Mouse (Mus musculus) frontal cortex, adult 2 months (tissue): Measurements from ENCODE around the gene Gast. TPM values are rescaled to one million over a fixed set of nuclear protein-coding genes. Genes with fewer than 3 reads are reported as not detected.
"Not testable (repeated sequence)": the region's sequence is repeated elsewhere in the genome, so short reads cannot be mapped to it uniquely, and the experiment has no call there.

Experiments
- DNase-seq, 2 experiments: peaks; one replicate each; pipeline ENCODE4 v3.0.0; 2022; ENCODE audit warnings: low spot score in 1 of 2; ENCODE audit errors: extremely low spot score in 1 of 2
- polyA plus RNA-seq: library from polyadenylated mRNA; depleted of rRNA; stranded (reverse); fragments of >200 nt; gene quantifications from 2 replicates; pipeline ENCODE4 v1.2.3, GENCODE M21; 2012

Gene Gast
- polyA plus RNA-seq, 1 experiment, result not detected

DNA sequence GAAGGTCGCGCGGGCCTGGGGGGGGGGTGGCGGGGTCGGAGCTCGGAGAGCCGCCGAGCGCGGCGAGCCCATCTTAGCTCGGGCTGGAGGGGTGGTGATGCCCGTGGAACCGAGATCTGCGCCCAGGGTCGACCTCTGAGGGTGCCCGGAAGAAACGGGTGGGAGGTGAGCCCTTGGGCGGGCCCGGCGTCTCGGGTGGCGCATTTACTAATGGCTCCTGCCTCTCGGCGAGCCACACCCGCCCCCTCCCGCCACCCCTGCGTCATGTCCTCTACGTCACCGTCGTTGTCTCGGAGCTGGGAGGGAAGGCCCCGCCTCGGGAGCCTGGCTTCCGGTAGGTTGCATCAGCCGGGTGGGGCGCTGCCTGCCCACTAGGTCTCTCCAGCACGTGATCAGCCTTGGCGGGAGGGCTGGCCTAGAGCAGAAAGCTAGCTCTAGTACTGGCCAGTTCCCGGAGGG lies 14.0 kb upstream of the Gast start:
- DNase-seq, result peak; percentile 92 to 94

DNA sequence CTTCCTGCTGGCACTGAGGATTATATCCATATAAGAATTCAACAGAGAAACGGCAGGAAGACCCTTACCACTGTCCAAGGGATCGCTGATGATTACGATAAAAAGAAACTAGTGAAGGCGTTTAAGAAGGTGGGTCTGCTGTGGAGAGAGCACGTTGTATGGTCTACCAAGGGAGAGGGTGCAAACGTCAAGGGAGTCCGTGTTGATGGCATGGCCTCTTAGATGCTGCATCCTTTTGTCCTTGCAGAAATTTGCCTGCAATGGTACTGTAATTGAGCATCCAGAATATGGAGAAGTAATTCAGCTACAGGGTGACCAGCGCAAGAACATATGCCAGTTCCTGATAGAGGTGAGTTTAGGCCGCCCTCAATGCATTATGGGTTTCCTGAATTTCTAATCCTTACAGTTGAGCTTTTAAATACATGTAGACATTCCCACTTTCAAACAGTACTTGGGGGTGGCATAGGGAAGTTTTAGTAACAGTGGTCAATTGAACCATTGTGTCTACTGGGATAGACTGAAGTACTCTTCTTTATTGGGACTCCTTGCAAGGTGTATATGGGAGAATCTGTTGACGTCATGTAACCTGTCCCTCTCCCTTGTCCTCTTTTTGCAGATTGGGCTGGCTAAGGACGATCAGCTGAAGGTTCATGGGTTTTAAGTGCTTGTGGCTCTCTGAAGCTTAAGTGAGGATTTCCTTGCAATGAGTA lies 13.4 kb upstream of the Gast start:
- DNase-seq, result not testable (repeated sequence)

GRCm38 (mm10) chr11:100321479-100322305 lies 12.5 kb upstream of the Gast start:
- not testable (repeated sequence) for DNase-seq

DNA sequence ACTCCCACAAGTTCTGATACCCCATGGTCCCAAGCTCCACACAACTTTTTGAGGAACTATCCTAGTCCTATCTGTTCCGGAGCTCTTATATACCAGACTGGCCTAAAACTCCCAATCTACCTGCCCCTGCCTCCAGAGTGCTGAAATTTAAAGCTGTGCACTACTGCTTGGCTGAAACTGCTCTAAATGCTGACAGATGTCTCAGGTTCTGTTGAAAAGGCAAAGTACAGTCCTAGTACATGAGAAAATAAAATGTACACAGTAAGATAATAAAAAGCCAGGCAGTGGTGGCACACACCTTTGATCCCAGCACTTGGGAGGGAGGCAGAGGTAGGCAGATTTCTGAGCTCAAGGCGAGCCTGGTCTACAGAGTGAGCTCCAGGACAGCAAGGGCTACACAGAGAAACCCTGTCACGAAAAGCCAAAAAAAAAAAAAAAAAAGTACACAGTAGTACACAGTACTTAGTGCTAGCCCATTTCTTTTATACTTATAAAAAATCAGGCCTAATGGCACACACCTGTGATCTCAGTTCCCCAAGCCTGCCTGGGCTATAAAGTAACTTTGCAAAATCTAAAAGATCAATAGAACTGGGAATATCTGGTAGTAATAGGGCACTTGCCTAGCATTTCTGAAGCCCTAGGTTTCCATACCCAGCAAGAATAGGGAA lies 11.5 kb upstream of the Gast start:
- DNase-seq, result no peak

DNA sequence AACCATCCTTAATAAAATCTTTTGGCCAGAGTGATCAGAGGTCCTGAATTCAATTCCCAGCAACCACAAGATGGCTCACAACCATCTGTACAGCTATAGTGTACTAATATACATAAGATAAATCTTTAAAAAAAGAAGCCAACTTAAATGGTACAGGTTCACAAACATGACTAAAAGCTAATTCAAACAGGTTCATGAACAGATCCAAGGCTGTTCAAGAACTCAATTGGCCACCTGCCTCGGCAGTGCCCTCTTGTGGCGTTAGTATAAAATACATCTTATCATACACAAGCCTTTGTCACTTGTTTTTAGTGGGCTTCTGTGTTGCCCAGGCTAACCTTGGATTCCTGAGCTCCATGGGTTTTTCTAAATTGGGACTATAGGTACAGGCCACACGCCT lies 10.6 kb upstream of the Gast start:
- DNase-seq, result peak in 1 of 2 experiments; percentile 79

- DNase-seq, result no peak
These were observed 9.1 kb upstream of the Gast start for GRCm38 (mm10) chr11:100325062-100325629.

DNA sequence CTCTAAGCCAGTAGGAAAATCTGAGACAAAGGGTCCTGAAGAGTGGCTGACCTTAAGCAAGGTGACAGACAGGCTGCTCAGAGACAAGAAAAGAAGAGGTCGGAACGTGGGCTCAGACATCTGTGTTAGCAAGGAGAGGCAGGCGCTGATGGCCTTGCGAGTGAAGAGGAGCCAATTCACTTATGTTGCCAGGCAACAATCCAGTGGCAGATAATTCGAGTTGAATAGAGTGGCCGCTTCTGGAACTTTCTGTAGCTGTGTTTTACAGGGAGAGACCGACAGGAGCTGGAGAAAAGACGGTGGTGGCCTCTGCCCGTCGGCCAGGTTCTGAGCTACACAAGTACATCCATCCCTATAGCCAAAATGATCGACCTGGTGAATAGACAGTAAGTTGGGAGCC lies 6.9 kb upstream of the Gast start:
- DNase-seq, result no peak

DNA sequence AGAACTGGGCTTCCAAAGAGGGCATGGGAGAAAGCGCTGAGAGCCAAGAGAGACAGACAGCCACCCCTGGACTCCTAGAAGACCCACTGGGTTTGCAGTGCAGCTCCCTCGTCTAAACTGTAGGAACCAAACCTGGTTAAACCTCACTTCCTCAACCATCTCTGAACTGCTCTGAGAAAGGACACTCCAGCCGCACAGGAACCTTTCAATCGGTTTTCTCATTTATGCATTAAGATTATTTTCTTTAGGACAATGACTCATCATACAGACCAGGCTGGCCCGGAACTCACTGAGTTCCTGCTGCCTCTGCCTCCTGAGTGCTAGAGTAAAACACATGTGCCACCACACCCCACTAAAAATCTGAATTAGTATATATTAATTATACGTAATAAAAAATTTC lies 6.4 kb upstream of the Gast start:
- DNase-seq, result no peak

GRCm38 (mm10) chr11:100330235-100330634 lies 4.0 kb upstream of the Gast start:
- DNase-seq, result no peak

GRCm38 (mm10) chr11:100330816-100331375 lies 3.3 kb upstream of the Gast start:
- not testable (repeated sequence) for DNase-seq

DNA sequence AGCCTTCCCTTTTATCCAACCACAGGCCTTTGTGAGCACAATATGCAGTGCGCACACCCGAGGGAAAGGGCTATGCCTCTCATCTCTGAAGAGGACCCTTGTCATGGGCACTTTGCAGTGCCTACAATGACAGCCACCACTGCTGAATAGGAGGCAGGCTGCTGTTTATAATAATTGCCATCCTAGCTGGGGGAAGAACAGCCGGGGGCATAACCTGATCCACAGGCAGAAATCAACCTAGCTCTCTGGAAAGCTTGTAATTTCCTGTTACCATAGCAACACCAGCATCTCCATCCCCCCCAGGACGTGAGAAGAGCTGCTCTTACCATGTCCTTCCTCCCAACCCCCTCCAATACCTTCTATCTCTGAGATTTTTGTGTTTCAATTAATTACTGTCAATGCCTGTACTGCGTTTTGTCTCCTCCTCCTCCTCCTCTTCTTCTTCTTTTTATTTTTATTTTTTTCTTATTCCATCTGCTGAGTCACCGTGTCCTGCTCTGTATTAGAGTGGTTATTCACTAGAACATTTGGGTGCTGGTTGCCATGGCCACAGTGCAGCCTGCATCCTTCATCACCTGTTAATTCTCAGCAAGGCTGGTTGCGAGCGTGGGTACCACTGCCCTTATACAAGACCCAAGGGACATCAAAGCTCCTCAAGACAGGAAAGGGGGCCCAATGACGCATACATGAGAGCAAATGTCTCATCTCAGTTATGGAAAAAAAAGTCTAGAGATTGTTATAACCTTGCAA lies 1.3 kb upstream of the Gast start:
- DNase-seq, result peak in 1 of 2 experiments; percentile 75

DNA sequence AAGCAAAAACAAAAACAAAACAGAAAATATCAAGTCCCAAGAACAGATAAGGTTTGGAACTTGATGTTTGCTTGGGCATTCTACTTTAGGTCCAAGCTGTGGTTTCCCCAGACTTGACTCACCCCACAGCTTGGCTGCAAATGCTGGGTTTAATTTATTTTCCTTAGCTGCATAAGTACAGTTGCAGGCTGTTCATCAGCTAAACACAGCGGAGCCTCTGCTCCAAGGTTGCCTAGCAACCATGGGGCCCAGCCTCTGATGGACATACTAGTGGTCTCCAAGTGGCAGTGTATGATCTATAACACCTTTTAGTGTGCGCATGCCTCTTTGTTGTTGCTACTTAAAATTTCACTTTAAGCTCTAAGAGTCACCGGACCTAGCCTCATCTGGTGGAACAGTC lies 1.5 kb downstream of the Gast start:
- DNase-seq, result no peak

GRCm38 (mm10) chr11:100344269-100344668 lies 10.1 kb downstream of the Gast start:
- DNase-seq, result no peak

DNA sequence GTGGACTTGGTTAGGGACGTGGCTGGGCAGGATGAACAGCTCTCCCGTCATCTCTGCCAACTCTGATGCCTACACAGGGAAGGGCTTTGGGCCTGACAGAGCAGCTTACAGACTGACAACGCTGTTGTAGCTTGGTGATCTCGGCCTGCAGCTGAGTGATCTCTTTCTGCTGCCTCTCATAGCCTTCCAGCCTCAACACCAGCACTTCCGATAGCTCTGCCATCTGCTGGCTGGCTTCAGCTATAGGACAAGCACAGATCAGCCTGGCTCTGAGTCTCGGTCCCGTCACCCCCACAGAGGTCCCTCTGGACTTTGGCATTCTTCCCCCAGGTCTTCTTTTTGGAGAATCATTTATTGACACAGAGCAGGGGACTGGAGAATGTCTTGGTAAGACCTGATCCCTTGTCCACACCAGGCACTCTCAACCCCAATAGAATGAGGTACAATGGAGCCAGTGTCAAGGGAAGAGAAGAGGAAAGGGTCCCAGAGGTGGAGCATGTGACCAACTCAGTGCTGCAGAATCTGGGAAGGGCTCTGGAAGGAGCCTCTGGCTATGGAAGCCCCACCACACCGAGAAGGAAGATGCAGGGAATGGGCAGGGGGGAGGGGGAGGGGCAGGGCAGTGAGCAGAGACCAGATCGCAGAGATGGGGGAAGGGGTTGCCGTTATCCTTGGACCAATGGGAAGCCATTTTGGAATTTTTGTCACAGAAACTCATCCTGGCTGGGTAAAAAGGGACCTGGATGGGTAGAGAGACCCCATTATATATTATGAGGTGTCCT lies 18.1 kb downstream of the Gast start:
- DNase-seq, result peak in 1 of 2 experiments; percentile 56

- DNase-seq, result peak in 1 of 2 experiments; percentile 49
These were observed 21.1 kb downstream of the Gast start for GRCm38 (mm10) chr11:100355151-100355951.

DNA sequence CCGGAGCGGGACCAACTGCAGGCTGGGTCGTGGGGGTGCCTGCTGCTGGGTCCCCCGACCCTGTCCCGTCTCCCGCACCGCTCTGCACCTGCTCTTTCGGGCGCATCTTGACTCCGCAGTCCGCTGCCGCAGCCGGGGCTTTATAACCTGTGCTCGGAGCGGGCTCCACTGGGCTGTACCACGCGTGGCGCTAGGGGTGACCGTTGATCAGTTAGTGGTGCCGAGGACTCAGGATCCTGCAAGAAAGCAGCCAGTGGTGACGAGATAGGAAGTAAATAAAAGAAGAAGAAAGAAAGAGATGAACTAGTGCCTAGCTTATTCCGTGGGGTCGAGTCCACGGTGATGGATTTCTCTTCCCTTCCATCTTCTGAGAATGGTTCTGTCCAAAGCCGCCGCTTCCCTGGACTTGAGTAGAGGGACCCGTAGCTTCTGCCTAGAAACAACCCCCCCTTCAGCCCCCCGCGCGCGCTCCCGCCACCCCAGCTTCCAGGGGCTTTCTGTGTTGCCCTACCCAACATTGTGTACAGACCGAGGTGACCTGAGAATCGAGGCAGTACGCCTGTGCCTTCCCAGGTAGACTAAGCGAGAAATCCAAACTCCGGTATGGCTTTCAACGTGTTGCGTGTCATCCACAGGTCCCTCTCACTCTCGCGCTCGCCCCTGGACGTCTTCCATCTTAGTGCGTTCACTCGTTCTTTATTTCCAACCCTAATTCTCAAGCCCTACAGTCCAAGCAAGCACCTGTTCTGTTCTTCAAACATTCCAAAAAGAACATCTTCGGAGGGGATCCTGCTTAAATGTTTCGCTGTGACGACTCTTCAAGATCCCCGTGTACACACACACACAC lies 22.0 kb downstream of the Gast start, which contains the start of gene Hap1:
Gene Hap1, minus strand, starts transcription at position 157 of the 847 bp plus-strand sequence.
- DNase-seq, result peak in 1 of 2 experiments; percentile 81

- DNase-seq, result no peak
These were observed 22.6 kb downstream of the Gast start for GRCm38 (mm10) chr11:100356819-100357211.
